Mouse (Mus musculus) testis, postnatal 14 days (tissue): ENCODE measurements around the gene Amy2a4.
"Not testable (repeated sequence)": the region's sequence is repeated elsewhere in the genome, so short reads cannot be mapped to it uniquely, and the experiment has no call there.

Experiments used
- DNase-seq: peaks from one replicate; pipeline ENCODE4 v3.0.0; 2021; ENCODE audit warnings: low spot score

The Amy2a4 gene

DNA sequence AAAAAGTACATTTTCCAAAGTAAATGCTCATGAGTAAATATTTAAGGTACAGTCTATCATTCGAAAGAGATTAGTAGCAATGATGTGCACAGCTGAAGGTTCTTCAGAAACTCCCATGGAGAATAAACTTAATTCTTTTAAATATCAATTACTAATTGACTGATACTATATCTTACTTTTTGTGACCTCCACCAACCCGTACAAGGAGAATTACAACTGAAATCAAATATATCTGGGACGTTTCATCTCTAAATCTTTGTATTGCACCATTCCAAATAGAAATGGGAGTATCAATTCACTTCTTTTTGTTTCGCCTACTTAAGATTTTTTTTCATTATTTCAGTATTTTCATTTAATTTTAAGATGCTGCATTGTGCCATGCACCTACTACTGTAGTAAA is at the start of gene Amy2a4:
Gene Amy2a4 (minus strand): TSS at position 101 of the 400 bp plus-strand sequence.
- DNase-seq = not testable (repeated sequence)

- not testable (repeated sequence) for DNase-seq
Measured at GRCm38 (mm10) chr3:113323952-113324351, 32.7 kb upstream of the Amy2a4 start, which contains the start of gene Amy2a3. Gene Amy2a3 (minus strand): TSS chr3:113324052.

DNA sequence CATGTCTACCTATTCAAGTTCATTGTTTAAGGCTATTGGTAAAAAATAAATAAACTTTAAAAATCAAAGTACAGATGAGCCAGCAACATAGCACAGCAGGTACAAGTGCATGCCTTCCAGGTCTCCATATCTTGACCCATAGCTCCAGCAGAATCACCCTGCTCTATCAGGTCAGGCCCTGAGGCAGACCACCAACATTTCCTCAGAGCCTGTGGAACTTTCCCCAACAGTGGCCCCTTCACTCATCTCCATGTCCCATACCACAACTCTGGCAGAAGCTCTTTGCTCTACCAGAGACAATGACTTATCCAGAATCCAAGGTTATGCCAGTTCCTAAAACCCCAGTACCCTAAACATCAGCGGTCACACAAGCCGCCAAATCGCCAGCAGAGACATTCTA is 21.7 kb upstream of the Amy2a4 start:
- DNase-seq = not testable (repeated sequence)

GRCm38 (mm10) chr3:113280285-113280684 is 11.0 kb downstream of the Amy2a4 start:
- DNase-seq = not testable (repeated sequence)

GRCm38 (mm10) chr3:113279586-113279985 is 11.7 kb downstream of the Amy2a4 start:
- not testable (repeated sequence) for DNase-seq

GRCm38 (mm10) chr3:113258737-113259136 is 32.5 kb downstream of the Amy2a4 start, which contains the start of gene Amy2a5:
Gene Amy2a5 (minus strand): TSS chr3:113258837.
- DNase-seq = not testable (repeated sequence)
